Mouse (Mus musculus) kidney, postnatal 25 days (tissue): ENCODE results near the gene Naaa.

Experiments used
- DNase-seq, 2 experiments: peaks; one replicate each; pipeline ENCODE4 v3.0.0; 2021; ENCODE audit warnings: mixed read lengths in 2 of 2

The Naaa gene

DNA sequence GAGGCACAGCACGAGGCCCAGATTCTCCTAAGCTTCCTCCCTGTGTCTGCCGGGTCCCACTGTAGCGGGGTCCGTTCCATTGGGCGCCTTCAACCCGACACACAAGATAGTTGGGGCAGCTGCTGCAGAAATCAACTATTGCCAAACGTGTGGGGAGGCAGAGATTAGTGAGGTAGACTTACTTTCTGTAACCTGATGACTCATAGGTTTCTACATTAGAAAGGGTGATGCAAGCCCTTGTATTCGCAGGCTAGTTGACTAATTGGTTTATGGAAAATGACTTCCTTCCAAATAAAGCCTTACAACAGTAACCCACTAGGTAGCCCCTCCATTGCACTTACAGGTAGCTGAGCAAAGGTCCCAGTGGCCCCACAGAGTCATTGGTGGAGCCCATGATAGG, 15.3 kb downstream of the Naaa start:
- no peak for DNase-seq

GRCm38 (mm10) chr5:92256218-92256617, 21.8 kb downstream of the Naaa start, which contains the start of gene Ppef2:
TSS of gene Ppef2 (minus strand) at chr5:92256278.
- DNase-seq, result no peak

DNA sequence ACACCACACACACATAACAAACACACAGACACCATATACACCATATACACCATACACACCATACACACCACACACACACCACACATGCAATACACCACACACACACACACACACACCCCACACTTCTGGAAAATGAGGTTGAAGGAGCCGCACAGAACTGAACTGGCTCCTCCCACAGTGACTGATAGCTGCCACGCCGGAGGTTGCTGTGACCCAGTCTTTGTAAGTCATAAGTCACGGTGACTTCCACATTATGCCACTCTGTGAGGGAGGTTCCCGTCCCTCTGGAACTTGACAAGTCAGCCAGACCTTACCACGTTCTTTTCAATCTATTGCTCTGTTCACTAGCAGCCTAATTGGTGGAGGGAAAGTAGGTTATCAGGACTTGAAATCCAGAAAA, 23.5 kb downstream of the Naaa start:
- DNase-seq, result no peak

DNA sequence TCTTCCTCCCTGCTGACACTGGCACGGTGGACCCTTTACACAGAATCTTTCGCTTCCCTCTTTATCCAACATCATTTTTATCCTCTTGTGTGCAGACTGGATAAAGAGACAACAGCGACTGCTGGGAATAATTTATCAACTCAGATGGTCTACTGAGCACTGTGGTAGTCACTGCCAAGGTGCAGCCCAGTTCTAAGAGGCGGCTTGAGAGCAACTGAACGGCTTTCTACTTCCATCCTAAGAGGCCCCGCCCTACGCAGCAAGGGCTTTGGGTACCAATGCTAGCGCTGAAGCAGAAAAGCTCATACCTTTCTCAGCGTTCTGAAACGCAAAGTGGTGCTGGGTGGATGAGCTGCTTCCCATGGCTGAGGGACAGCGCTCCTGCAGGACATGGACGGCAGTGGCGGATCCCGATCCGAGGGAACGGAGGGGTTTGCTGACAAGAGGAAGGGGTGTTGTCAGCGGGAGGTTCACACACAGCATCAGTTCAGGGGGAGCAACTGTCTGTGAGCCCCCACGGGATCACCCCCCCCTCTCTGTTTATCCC, 25.1 kb downstream of the Naaa start:
- DNase-seq, result no peak

DNA sequence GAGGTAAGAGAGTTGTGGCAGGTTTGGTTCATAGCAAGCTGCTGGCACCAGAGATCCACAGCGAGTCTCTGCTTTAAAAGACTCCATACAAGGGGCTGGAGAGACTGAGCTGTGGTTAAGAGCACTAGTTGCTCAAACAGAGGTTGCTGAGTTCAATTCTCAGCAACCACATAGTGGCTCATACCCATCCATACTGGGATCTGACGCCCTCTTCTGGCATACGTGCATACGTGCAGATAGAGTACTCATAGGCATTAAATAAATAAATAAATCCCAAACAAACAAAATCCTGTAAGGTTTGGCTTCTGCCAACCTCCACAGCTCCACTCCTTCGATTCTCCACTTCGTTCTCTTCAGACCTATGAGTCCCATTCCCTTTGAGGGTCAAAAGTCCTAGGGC, 25.9 kb downstream of the Naaa start:
- no peak for DNase-seq

DNA sequence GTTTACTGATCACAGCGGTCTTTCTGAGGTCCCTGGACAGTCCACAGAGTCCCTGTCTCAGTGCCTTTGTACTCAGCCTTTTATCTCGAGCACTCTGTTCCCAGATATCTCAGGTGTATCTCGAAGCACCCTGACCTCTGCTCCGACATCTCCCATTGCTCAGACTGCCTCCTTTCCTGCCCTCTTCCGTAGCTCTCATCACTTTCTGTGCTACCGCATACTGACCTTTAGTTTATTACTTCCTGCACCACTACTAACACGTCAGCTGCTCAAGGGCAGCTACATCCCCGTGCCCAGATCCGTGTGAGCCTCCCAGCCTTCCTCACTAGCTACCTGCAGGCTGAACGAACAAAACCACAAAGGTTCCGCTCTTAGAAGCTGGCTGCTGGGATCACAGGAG, 29.4 kb downstream of the Naaa start:
- DNase-seq, result no peak

DNA sequence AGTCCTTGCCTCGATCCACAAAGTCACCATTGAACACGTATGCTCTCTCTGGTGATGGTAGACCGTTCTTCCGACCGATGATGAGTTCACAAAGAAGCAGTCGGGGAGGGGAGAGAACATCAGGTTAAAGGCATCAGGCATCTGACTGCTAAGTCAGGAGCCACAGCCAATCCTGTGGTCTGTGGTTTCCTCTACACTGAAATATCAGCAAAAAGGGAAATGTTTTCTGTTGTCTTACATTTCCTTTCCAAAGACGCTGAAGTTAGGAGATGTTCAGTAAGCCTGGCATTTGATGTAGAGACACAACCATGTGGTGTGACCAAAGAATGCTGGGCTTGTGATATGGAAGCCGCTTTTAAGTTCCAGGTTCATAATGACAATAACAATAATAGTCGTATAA, 32.5 kb downstream of the Naaa start:
- DNase-seq, result no peak

DNA sequence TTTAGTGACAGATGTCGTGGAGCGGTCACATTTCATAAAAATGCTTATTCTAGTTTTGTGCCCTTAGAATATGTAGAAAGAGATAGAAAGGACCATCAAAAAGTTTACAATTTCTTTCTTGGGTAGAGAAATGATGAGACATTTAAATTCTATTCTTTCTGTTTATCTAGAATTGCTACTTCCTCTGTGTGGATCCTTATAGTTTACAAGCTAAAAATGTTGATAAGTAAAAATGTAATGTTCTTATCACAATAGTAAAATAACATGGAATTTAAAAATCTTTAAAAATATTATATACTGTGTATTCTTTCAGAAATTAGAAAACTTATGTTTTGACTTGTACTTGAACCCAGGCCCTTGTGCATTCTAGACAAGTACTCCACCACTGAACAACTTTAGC, 33.1 kb downstream of the Naaa start:
- no peak for DNase-seq

DNA sequence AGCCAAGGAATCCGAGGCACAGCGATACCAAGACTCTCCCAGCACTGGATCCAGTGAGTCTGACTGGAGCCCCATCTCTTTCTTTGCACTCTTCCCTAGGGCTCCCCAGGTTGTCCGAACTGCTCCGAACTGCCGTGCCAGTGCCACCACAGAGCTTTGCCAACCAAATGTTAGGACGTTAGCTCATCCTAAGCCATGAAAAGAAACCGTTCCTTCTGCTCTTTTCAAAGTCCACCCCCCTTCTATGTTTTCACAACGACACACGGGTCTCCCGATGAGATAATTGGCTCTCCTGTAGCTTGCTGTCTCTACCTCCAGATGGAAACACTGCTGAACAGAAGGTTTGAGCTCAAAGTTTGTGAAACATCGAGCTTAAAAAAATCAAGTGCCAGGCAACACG, 37.2 kb downstream of the Naaa start:
- no peak for DNase-seq

DNA sequence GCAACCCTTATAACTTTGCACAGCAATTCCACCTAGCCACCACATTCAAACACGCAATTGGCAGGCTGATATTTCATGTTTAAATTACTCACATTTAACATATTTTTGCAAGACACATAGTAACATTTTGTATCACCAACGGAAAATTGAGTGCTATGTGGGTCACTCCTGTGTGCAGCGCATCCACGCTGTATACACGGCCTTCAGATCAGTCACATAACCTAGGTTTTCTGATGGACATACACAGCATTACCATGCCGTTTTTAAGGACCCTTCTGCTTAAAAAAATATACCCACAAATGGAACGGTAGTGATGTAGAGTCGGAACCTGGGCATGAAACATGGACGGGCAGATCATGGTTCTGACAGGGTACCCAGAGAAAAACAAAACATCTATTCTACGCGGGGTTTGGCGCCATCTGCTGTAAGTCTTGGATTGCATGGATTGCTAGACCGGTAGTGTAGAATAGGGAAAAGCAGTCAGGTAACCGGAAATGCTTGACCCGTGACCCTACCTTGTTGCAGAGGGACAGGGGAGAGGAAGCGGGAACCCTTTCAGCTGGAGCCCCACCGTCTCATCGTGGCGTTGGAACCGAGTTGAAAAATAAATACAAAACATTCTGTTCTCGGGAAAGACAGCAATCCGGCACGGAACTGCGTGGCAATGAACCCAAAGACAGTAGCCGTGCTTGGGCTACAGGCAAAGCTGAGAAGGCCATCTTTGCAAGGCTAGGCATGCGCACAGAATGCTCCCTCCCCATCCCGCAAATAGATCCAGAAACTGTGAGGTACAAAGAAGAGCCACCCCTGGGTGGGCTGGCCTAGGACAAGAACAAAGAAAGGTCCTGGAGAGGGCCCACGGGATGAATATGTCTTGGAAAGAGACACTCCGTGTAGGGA, 38.4 kb downstream of the Naaa start:
- DNase-seq, result peak; percentile 81 to 89

- DNase-seq, result no peak
Observed at GRCm38 (mm10) chr5:92234939-92235557, 42.9 kb downstream of the Naaa start.

DNA sequence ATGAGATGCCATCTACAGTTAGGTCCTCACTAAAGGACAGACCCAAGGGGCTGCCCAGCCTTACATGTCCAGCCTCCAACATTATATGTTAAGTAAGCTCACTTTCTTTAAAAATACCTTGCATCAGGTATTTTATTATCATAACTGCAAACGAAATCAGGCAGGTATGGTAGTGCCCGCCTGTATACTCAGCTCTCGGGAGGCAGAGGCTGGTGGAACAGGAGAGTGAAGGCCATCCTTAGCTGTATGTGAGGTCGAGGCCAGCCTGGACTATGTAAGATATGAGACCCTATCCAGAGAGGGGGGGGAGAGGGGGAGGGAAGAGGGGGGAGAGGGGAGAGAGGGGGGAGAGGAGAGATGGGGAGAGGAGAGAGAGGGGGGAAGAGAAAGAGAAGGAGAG, 44.6 kb downstream of the Naaa start:
- no peak for DNase-seq

DNA sequence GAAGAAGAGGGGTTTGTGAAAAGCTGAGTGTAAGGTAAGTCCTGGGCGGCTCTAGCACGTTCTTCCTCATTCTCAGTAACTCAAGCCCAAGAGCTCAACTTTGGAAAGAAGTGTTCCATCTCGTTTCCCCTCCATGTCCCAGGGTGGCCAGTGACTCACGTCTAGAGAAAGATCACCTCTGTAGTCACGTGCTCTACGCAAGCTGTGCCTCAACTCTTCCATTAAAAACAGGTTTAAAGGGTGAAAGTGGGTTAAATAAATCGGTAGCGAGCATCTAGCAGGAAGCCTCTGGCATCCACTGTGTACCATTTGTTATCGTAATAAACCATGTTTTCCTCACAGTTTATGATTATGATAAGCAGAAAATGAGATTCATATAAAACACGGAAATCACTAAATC, 46.1 kb downstream of the Naaa start:
- DNase-seq, result no peak

- DNase-seq, result no peak
Observed at GRCm38 (mm10) chr5:92230306-92230705, 47.7 kb downstream of the Naaa start.

DNA sequence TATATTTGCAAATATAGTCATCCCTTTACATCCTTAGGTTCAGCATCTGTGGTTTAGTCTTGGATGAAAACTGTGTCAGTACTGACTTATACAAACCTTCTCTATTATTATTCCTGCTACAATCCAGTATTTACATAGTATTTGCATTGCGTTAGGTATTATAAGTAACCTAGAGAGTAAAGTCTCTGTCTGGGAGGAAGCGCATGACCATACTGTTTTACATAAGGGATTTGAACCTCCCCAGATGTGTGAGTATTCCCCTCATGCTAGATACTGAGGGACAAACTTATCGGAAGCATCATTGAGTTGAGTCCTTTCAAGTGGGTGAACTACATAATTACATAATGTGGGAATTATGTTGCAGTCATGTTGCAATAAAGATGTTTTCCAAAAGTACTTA, 48.5 kb downstream of the Naaa start:
- DNase-seq, result no peak

DNA sequence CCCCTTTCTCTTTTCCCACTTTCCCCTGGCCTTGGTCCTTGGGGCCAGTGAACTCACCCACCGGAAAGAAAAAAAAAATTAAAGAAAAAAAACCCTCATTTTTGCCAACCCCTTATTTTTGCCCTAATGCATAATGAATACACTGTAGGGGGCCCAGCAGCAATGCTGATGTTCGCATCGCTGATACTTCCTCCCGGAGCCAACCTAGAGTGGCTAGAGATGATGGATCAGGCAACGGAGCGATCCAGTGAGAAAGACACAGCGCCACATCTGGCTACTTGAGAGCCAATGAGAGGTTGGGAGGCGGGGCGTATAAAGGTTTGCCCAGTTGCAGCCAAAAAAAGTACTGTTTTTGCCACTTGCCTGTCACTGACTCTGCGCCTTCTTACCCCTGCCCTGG, 49.2 kb downstream of the Naaa start:
- no peak for DNase-seq

GRCm38 (mm10) chr5:92227782-92228181, 50.2 kb downstream of the Naaa start:
- DNase-seq, result no peak

- DNase-seq, result peak; percentile 13 to 58
Observed at GRCm38 (mm10) chr5:92220287-92220902, 57.6 kb downstream of the Naaa start.

DNA sequence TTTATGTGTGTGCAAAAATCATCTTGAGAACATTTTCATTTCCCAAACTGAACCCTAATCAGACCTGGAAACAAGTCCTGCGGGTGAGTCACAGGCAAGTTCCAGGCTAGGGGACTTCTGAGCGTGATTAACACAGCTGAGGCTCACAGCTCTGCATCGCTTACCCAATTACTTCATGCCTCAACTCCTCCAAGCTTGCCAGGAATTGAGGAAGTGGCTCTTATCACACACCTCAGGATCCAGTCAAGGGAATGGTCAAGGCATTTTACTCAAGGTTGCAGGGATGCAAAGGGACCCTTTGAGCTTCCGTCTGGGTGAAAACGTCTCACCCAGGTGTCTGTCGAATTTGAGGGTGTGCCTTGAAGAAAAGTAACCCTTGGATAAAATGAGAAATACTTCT, 58.1 kb downstream of the Naaa start:
- DNase-seq, result no peak

GRCm38 (mm10) chr5:92218915-92219793, 58.8 kb downstream of the Naaa start:
- DNase-seq, result no peak

DNA sequence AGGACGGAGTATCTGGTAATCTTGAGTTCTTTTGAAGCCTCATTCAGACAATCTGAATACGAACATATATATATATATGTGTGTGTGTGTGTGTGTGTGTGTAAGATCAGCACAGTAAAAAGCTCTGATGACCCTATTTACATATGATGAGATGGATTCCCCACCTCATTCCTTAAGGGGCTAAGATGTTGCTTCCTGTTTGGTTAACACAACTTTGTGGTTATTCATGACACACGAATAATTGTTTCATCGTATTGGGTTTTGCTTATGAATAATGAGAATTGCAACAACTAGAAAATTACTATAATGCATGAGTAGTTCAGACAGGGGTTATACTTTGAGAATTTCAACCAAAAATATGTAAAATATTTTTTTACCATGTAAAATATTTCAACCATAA, 62.7 kb downstream of the Naaa start, which contains the start of gene U90926:
Gene U90926 (minus strand): TSS at position 101 of the 400 bp plus-strand sequence.
- DNase-seq, result no peak

DNA sequence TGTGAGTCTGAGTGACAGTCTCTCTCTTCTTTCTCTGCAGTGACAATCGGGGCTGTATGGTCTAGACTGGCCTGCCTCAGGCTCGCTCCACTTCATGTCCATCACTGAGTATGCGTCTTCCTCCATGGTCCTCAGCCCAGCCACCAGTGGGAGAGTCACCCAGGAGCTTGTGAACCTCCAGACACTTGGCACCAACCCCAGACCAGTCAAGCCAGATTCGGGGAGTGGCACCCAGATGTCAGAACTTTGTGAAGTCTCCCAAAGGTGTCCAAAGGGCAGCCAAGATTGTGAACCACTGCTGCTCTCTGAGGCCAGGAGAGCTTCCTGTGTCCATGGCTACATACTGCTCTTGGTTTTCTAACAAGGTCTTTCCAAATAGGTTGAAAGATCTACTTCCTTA, 65.7 kb downstream of the Naaa start:
- DNase-seq, result peak in 1 of 2 experiments; percentile 43

DNA sequence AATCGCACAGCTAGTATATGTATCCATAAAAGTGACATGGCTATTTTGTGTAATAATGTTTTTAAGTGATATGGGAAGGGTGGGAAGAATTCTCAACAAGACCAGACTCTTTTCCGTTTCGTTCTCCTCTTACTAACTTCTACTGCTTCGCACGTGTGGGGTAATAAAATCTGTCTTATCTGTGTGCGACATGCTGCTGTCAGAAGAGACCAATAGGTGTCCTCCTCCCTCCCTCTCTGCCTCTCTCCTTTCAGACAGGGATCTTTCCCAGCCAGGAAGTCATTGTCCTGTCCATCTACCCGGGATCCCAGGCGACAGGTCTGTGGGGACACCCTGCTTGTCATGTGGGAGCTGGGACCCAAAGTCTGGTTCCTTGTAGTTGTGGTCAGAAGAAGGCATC, 67.8 kb downstream of the Naaa start:
- DNase-seq, result no peak
